Mouse (Mus musculus): ENCODE data around the gene Cox7a1.
"Not testable (repeated sequence)": the region's sequence is repeated elsewhere in the genome, so short reads cannot be mapped to it uniquely, and the experiment has no call there.

Cox7a1 gene

GRCm38 (mm10) chr7:30183879-30184289, at the start of gene Cox7a1:
Gene Cox7a1, plus strand, starts transcription at chr7:30184144.
- peak; percentile 95 for DNase-seq

DNA sequence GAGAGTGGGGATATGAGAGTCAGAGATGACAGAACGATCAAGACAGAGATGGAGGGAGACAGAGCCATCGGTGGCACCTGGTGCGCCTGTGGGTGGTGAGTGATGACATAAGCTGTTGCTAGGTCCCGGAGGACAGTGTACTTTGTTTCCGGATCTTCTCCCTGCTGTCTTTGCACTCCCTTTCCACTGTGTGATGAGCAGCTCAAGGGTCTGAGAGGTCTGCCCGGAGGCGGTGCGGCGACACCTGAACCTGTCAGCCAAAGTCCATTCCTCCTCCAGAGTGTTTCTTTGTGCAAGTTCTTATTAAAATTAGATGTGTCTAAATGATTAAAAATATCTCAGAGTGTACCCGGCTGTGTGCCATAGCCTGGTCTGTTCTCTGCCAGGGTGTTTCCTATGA, 47.1 kb upstream of the Cox7a1 start:
- peak; percentile 49 for DNase-seq

DNA sequence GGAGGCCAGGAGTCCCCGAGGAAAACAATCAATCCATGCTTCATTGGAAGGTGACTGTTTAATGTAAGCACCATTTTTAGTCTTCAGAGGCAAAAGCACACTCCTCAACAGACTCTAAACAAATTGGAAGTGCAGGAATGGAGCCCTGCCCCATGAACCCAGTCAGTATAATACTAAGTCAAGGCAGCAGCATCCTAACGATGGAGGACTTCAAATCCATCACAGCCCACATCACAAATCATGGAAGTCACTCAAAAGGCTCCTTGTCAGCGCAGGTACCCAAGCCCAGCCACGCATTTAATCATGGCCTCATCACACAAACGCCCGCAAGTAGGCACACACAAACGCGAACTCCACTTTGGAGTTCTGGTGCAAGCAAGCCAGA, 40.8 kb upstream of the Cox7a1 start:
- DNase-seq: no peak

GRCm38 (mm10) chr7:30143555-30144209, 40.3 kb upstream of the Cox7a1 start:
- peak; percentile 49 for DNase-seq

DNA sequence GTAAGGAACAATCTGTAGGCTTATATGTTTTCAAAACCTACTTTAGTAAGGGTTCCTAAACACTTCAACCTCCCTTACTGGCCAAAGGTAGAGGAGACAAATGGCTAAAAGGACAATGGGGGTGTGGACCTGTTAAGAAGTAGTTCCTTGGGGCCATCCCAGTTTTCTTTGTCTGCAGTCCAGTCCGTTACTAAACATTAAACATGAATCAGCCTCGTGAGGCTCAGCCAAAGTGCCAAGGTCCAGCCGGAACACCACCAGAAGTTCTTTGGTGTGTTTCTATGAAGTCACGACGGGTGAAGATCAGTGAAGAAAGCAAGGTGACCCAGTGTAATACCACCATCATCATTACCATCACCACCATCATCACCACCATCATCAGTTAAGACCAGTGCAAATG, 36.9 kb upstream of the Cox7a1 start:
- peak; percentile 80 for DNase-seq

- DNase-seq: no peak
Observed at GRCm38 (mm10) chr7:30154040-30154439, 29.9 kb upstream of the Cox7a1 start.

DNA sequence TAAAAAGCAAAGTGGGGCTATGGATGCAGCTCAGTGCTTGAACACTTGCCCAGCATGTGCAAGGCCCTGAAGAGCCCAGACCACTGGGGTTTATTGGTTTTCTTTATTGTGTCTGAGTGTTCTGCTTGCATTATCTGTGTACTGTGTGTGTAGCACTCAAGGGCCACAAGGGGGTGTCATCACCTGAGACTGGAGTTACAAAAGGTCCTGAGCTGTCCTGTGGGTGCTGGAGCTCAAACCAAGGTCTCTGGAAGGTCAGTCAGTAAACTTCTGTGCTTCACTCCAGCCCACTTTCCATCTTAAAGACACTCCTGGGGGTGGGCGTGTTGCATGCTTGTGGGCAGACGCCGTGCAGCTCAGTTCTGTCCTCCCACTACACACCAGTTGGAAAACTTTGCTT, 28.4 kb upstream of the Cox7a1 start:
- no peak for DNase-seq

GRCm38 (mm10) chr7:30163113-30163512, 20.8 kb upstream of the Cox7a1 start:
- DNase-seq: no peak

GRCm38 (mm10) chr7:30164745-30165144, 19.2 kb upstream of the Cox7a1 start:
- DNase-seq: no peak

GRCm38 (mm10) chr7:30168914-30169582, 14.9 kb upstream of the Cox7a1 start:
- no peak for DNase-seq

DNA sequence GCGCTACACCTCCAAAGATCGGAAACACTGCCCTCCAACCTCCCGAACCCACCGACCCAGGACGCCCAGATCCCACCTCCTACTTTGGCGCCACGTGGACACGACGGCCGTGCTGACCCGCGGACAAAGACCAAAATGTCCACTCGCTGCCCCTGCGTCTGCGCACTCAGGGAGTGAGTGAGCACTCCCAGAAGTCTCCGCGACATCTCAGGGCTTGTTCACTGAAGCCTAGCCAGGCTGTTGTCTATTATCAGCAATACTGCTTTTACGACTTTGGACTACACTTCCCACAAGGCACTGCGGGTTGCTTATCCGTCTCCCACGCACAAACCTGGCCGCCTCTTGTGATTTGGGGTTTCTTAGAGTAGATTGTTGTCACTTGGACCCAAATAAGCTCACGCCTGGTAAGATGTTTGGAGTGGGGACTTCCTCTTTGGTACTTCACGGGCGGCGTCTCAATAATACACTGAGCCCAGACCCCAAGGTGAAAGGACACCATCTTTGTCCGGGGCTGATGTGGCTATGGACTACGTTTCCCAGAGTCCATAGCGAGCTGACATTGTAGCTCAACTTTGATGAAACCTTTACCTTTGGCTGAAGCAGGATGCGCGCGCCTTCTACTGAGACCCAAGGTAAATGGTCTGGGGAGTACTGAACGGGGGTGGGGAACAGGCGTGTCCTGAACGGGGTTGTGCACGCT, 14.2 kb upstream of the Cox7a1 start, which contains the start of gene Zfp146:
Zfp146 (minus strand) TSS at position 168 of the 700 bp plus-strand sequence.
- DNase-seq: peak; percentile 98

- DNase-seq: no peak
Observed at GRCm38 (mm10) chr7:30170283-30170951, 13.5 kb upstream of the Cox7a1 start.

DNA sequence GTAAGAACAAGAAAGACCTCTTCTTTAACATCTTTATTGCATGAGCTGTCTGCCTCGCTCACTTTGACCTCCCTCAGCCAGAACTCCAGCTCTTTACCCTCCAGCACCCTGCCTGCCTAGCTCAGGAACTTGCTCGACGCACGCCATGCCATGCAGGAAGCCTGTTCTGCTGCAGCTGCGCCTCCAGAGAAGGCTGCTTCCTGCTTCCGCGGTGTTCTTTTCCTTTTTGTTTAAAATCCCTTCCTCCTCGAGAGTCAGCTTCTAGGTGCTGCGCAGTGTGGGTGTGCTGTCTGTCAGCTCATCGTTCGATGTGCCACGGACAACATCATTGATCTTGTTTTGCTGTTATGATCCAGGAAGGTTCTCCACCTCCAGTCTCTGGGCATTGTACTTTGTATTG, 7.5 kb upstream of the Cox7a1 start:
- DNase-seq: no peak

GRCm38 (mm10) chr7:30178256-30178655, 5.7 kb upstream of the Cox7a1 start:
- no peak for DNase-seq

DNA sequence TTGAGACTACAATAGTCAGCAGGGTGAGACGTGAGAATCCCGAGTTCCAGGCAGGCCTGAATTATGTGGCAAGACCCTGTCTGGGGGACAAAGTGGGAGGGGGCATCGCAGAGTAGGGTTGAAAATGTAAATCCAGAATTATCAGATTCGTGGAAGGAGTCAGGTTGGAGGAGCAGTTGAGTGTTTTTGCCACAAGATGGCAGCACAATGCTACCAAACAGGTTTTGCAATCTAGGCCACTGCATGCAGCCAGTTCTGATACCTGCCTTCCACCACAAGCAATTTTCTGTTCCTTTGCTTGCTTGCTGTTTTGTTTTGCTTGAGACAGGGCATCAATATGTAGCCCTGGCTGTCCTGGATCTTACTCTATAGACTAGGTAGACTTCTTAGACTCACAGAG, 2.6 kb upstream of the Cox7a1 start:
- peak; percentile 79 for DNase-seq

- DNase-seq: not testable (repeated sequence)
Observed at GRCm38 (mm10) chr7:30181929-30182328, 2.0 kb upstream of the Cox7a1 start.

- DNase-seq: not testable (repeated sequence)
Observed at GRCm38 (mm10) chr7:30183189-30183588, 755 bp upstream of the Cox7a1 start.

DNA sequence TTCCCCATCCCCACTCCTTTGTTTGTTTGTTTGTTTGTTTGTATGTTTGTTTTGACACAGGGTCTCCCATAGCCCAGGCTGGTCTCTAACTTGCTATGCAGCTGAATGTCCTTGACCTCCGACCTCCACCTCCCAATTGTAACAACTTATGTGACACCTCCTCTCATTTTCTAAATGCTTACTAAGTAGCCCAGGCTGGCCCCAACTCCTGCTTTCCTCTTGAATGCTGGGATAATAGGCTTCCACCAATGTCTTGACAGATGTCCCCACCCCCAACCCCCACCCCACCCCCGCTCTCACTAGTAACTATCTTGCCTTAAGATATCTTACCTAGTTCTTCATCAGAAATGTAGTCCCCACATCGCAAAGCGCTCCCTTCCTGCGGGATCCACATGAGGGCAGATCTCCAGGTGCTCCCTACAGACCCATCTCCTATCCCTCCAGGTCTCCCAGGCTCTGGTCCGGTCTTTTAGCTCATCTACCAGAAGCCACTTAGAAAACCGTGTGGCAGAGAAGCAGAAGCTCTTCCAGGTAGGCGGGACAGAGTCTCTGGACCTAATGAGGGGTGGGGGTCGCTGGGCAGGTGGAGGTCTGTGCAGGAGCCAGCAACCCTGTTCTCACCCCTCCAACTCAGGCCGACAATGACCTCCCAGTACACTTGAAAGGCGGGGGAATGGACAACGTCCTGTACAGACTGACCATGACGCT, 851 bp downstream of the Cox7a1 start:
- DNase-seq: no peak

GRCm38 (mm10) chr7:30188344-30189115, 4.6 kb downstream of the Cox7a1 start:
- DNase-seq: no peak

- no peak for DNase-seq
Observed at GRCm38 (mm10) chr7:30189116-30189491, 5.2 kb downstream of the Cox7a1 start.

GRCm38 (mm10) chr7:30192088-30192487, 8.1 kb downstream of the Cox7a1 start:
- DNase-seq: no peak

GRCm38 (mm10) chr7:30193013-30193412, 9.1 kb downstream of the Cox7a1 start:
- no peak for DNase-seq

Data from kidney, adult 9 months (tissue).